Mouse (Mus musculus) kidney, postnatal 0 days (tissue): Measurements from ENCODE around the gene Abhd4. TPM values are rescaled to one million over a fixed set of nuclear protein-coding genes. Genes with fewer than 3 reads are reported as not detected.

ENCODE experiments used
- ATAC-seq: fragments of 200-750 bp; cut with Nextera tagmentation; replicated peaks from 2 replicates; pipeline ENCODE4 v1.8.0; 2017; ENCODE audit warnings: low read depth, moderate number of reproducible peaks, moderate TSS enrichment, moderate library complexity; ENCODE audit not compliant: low FRiP score
- DNase-seq: peaks from one replicate; pipeline ENCODE4 v3.0.0-alpha.2; 2016; ENCODE audit warnings: low spot score
- H3K27ac ChIP-seq: fragments of 300-500 bp; sonication (generic); 2 replicates; pipeline ENCODE4 v1.5.1; 2014; ENCODE audit warnings: mild to moderate bottlenecking
- H3K27me3 ChIP-seq: fragments of 300-500 bp; sonication (generic); 2 replicates; pipeline ENCODE4 v1.6.1; 2014; ENCODE audit warnings: low read length, mixed read lengths; ENCODE audit not compliant: insufficient read depth
- H3K36me3 ChIP-seq: fragments of 300-500 bp; sonication (generic); 2 replicates; pipeline ENCODE4 v1.6.1; 2014; ENCODE audit warnings: low read length, mixed read lengths; ENCODE audit not compliant: insufficient read depth
- H3K4me1 ChIP-seq: fragments of 300-500 bp; sonication (generic); replicated peaks from 2 replicates; pipeline ENCODE4 v1.6.1; 2014; ENCODE audit warnings: antibody characterized with exemption, low read length, mixed read lengths; ENCODE audit not compliant: insufficient read depth
- H3K4me2 ChIP-seq: fragments of 300-500 bp; sonication (generic); 2 replicates; pipeline ENCODE4 v1.6.1; 2014; ENCODE audit warnings: mild to moderate bottlenecking, low read length, moderate library complexity, mixed read lengths
- H3K4me3 ChIP-seq: fragments of 300-500 bp; sonication (generic); replicated peaks from 2 replicates; pipeline ENCODE4 v1.5.1; 2014; ENCODE audit warnings: low read depth, low read length
- H3K9ac ChIP-seq: fragments of 300-500 bp; sonication (generic); 2 replicates; pipeline ENCODE4 v1.6.1; 2014; ENCODE audit warnings: low read depth, low read length
- H3K9me3 ChIP-seq: fragments of 300-500 bp; sonication (generic); replicated peaks from 2 replicates; pipeline ENCODE4 v1.6.1; 2016; ENCODE audit warnings: low read length, inconsistent platforms, mixed read lengths
- CTCF ChIP-seq: IDR thresholded peaks from 2 replicates; pipeline ENCODE4 v1.5.1; 2016; ENCODE audit warnings: antibody characterized with exemption, low read depth, mild to moderate bottlenecking, moderate library complexity
- WGBS: fragments of 180-500 bp; shearing (Covaris S2); extraction: QIAGEN DNeasy Blood & Tissue Kit; methylation state at CpG from one replicate; pipeline ENCODE4 v1.1.7; 2014; 5-methylcytosine and 5-hydroxymethylcytosine counted together
- polyA plus RNA-seq: library from polyadenylated mRNA; unstranded; fragments of >200 nt; fragmentation: Nextera tagmentation; extraction: Ambion mirVana; gene quantifications from 2 replicates; pipeline ENCODE4 v1.2.1, GENCODE M21; 2015

Abhd4 gene
- polyA plus RNA-seq, 1 experiment from 2014 or later, result 80.9 TPM

GRCm38 (mm10) chr14:54207924-54208323 is 46.1 kb upstream of the Abhd4 start:
- WGBS, result 81% methylated on average over 5 of the region's 5 CpGs
- no peak overlapping the region for H3K9ac ChIP-seq
- DNase-seq (no peak), ATAC-seq (no peak)
- H3K9me3 ChIP-seq, result no peaks in the 10 kb centered on the region
- H3K4me2 ChIP-seq, result no peak overlapping the region
- peaks cover 6% of the 10 kb centered on the region; the same call in 1 of the 2 replicates for H3K4me1 ChIP-seq
- no peak for TF ChIP-seq CTCF
- H3K4me3 ChIP-seq, result no peak overlapping the region
- H3K27ac ChIP-seq, result no peak overlapping the region
- H3K36me3 ChIP-seq, result no peaks in the 10 kb centered on the region
- no peaks in the 10 kb centered on the region for H3K27me3 ChIP-seq

GRCm38 (mm10) chr14:54208741-54209140 is 45.2 kb upstream of the Abhd4 start:
- no peak overlapping the region for H3K4me2 ChIP-seq
- 84% methylated on average over 6 of the region's 6 CpGs for WGBS
- no peak overlapping the region for H3K4me3 ChIP-seq
- no peak overlapping the region for H3K9ac ChIP-seq
- peaks cover 6% of the 10 kb centered on the region; the same call in 1 of the 2 replicates for H3K4me1 ChIP-seq
- H3K9me3 ChIP-seq, result no peaks in the 10 kb centered on the region
- DNase-seq (no peak), ATAC-seq (no peak)
- no peaks in the 10 kb centered on the region for H3K27me3 ChIP-seq
- TF ChIP-seq CTCF, result no peak
- no peaks in the 10 kb centered on the region for H3K36me3 ChIP-seq
- H3K27ac ChIP-seq, result no peak overlapping the region

GRCm38 (mm10) chr14:54209932-54210331 is 44.1 kb upstream of the Abhd4 start:
- Histone ChIP-seq H3K9ac (no peak overlapping the region), H3K27me3 (no peaks in the 10 kb centered on the region), H3K4me3 (no peak overlapping the region), H3K4me2 (no peak overlapping the region), H3K36me3 (no peaks in the 10 kb centered on the region), H3K4me1 (peaks cover 7% of the 10 kb centered on the region), H3K9me3 (no peaks in the 10 kb centered on the region), H3K27ac (no peak overlapping the region)
- TF ChIP-seq CTCF, result no peak
- WGBS, result 76% methylated on average over 5 of the region's 5 CpGs
- ATAC-seq (no peak), DNase-seq (no peak)

GRCm38 (mm10) chr14:54210401-54210800 is 43.6 kb upstream of the Abhd4 start:
- no peaks in the 10 kb centered on the region for H3K36me3 ChIP-seq
- no peaks in the 10 kb centered on the region for H3K27me3 ChIP-seq
- WGBS, result 92% methylated on average over 2 of the region's 2 CpGs

DNA sequence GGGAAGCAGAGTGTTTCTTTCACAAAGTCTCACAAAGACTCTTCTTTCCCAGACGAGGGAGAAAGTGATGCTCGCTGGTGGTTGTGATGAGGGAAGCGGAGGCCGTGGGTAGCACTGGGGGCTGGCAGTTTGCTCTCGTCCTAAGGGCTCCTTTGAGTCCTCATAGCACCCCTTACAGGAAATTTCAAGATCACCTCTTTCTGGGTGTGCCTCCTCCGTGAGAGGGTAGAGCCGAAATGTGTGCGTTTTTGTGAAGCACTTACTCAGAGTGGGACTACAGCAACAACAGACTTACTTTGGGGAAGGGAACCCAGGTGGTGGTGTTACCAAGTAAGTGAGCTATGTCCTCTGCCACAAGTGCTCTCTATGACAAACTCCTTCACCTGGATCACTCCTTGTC is 42.8 kb upstream of the Abhd4 start:
- TF ChIP-seq CTCF, result no peak
- H3K27ac ChIP-seq, result no peak overlapping the region
- H3K4me3 ChIP-seq, result no peak overlapping the region
- H3K4me1 ChIP-seq, result peaks cover 13% of the 10 kb centered on the region; the same call in 1 of the 2 replicates
- ATAC-seq (no peak), DNase-seq (no peak)
- 94% methylated on average over 8 of the region's 8 CpGs for WGBS
- H3K27me3 ChIP-seq, result no peaks in the 10 kb centered on the region
- H3K36me3 ChIP-seq, result no peaks in the 10 kb centered on the region
- H3K9me3 ChIP-seq, result no peaks in the 10 kb centered on the region
- H3K4me2 ChIP-seq, result no peak overlapping the region
- H3K9ac ChIP-seq, result no peak overlapping the region

More at GRCm38 (mm10) chr14:54210401-54210800, 43.6 kb upstream of the Abhd4 start:
- Histone ChIP-seq H3K27ac (no peak overlapping the region), H3K9me3 (no peaks in the 10 kb centered on the region), H3K9ac (no peak overlapping the region), H3K4me2 (no peak overlapping the region), H3K4me1 (peaks cover 12% of the 10 kb centered on the region), H3K4me3 (no peak overlapping the region)
- DNase-seq (no peak), ATAC-seq (no peak)
- TF ChIP-seq CTCF, result no peak

- Histone ChIP-seq H3K4me1 (peaks cover 12% of the 10 kb centered on the region; the same call in 1 of the 2 replicates), H3K4me2 (no peak overlapping the region), H3K36me3 (no peaks in the 10 kb centered on the region), H3K27me3 (no peaks in the 10 kb centered on the region), H3K27ac (no peak overlapping the region), H3K9me3 (no peaks in the 10 kb centered on the region), H3K4me3 (no peak overlapping the region), H3K9ac (no peak overlapping the region)
- ATAC-seq, result no peak
- no peak for DNase-seq
- TF ChIP-seq CTCF, result no peak
- WGBS, result 89% methylated on average over 5 of the region's 5 CpGs
Observed at GRCm38 (mm10) chr14:54211755-54212154, 42.2 kb upstream of the Abhd4 start.

- Histone ChIP-seq H3K9ac (no peak overlapping the region), H3K4me2 (no peak overlapping the region), H3K9me3 (no peaks in the 10 kb centered on the region), H3K27ac (no peak overlapping the region), H3K36me3 (no peaks in the 10 kb centered on the region), H3K4me3 (no peak overlapping the region), H3K4me1 (peaks cover 7% of the 10 kb centered on the region; the same call in 1 of the 2 replicates), H3K27me3 (no peaks in the 10 kb centered on the region)
- ATAC-seq, result no peak
- 78% methylated on average over 2 of the region's 2 CpGs for WGBS
- TF ChIP-seq CTCF, result no peak
- DNase-seq, result no peak
Observed at GRCm38 (mm10) chr14:54213734-54214133, 40.3 kb upstream of the Abhd4 start.
